Mouse (Mus musculus) neural tube, embryonic 13.5 days (tissue): ENCODE results near the gene Gabpb2. TPM values are rescaled to one million over a fixed set of nuclear protein-coding genes. Genes with fewer than 3 reads are reported as not detected.
"Not testable (repeated sequence)": the region's sequence is repeated elsewhere in the genome, so short reads cannot be mapped to it uniquely, and the experiment has no call there.

Source experiments
- ATAC-seq: fragments of 200-750 bp; cut with Nextera tagmentation; 2 replicates; pipeline ENCODE4 v1.8.0; 2017; ENCODE audit warnings: low read depth, mild to moderate bottlenecking, moderate TSS enrichment, moderate library complexity
- H3K27ac ChIP-seq: fragments of 300-500 bp; sonication (generic); replicated peaks from 2 replicates; pipeline ENCODE4 v1.5.1; 2015; ENCODE audit warnings: moderate library complexity, mild to moderate bottlenecking, inconsistent platforms
- H3K27me3 ChIP-seq: fragments of 300-500 bp; sonication (generic); 2 replicates; pipeline ENCODE4 v1.6.1; 2015; ENCODE audit warnings: mild to moderate bottlenecking, inconsistent platforms
- H3K36me3 ChIP-seq: fragments of 300-500 bp; sonication (generic); 2 replicates; pipeline ENCODE4 v1.6.1; 2015; ENCODE audit warnings: mild to moderate bottlenecking, inconsistent platforms
- H3K4me1 ChIP-seq: fragments of 300-500 bp; sonication (generic); replicated peaks from 2 replicates; pipeline ENCODE4 v1.6.1; 2015; ENCODE audit warnings: inconsistent platforms
- H3K4me2 ChIP-seq: fragments of 300-500 bp; sonication (generic); 2 replicates; pipeline ENCODE4 v1.6.1; 2015; ENCODE audit warnings: inconsistent platforms, mild to moderate bottlenecking, moderate library complexity
- H3K4me3 ChIP-seq: fragments of 300-500 bp; sonication (generic); 2 replicates; pipeline ENCODE4 v1.5.1; 2015; ENCODE audit warnings: mild to moderate bottlenecking, inconsistent platforms
- H3K9ac ChIP-seq: fragments of 300-500 bp; sonication (generic); 2 replicates; pipeline ENCODE4 v1.6.1; 2015; ENCODE audit warnings: moderate library complexity, mild to moderate bottlenecking, inconsistent platforms
- H3K9me3 ChIP-seq: fragments of 300-500 bp; sonication (generic); 2 replicates; pipeline ENCODE4 v1.6.1; 2016; ENCODE audit warnings: inconsistent platforms
- WGBS: fragments of 180-500 bp; shearing (Covaris S2); methylation state at CpG from one replicate; pipeline ENCODE4 v1.1.7; 2015; 5-methylcytosine and 5-hydroxymethylcytosine counted together
- microRNA-seq: library from miRNA; unstranded; fragments of <30 nt; microRNA quantifications from one replicate; pipeline ENCODE4, GENCODE M21; 2016
- polyA plus RNA-seq: library from polyadenylated mRNA; unstranded; fragments of >200 nt; fragmentation: Nextera tagmentation; extraction: Ambion mirVana; gene quantifications from 2 replicates; pipeline ENCODE4 v1.2.1, GENCODE M21; 2015

The Gabpb2 gene
- polyA plus RNA-seq, 1 experiment from 2014 or later: 3.3 TPM

DNA sequence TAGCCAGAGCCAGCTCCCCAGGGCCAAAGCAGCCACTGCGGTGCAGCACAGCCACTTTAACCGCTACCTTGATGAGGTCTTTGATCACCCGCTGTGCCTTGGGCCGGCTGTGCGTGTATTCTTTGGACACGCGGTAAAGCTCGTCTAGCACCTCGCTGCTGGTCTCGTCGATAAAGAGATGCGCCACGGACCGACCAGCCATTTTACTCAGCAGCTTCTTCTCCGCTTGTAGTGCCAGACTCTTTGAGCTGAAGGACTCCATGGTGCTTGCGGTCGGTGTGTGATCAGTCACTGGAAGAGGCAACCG, 77.5 kb downstream of the Gabpb2 start:
- no peak for ATAC-seq
- no peak overlapping the region for H3K9ac ChIP-seq
- WGBS: 61% methylated on average over 18 of the region's 18 CpGs

DNA sequence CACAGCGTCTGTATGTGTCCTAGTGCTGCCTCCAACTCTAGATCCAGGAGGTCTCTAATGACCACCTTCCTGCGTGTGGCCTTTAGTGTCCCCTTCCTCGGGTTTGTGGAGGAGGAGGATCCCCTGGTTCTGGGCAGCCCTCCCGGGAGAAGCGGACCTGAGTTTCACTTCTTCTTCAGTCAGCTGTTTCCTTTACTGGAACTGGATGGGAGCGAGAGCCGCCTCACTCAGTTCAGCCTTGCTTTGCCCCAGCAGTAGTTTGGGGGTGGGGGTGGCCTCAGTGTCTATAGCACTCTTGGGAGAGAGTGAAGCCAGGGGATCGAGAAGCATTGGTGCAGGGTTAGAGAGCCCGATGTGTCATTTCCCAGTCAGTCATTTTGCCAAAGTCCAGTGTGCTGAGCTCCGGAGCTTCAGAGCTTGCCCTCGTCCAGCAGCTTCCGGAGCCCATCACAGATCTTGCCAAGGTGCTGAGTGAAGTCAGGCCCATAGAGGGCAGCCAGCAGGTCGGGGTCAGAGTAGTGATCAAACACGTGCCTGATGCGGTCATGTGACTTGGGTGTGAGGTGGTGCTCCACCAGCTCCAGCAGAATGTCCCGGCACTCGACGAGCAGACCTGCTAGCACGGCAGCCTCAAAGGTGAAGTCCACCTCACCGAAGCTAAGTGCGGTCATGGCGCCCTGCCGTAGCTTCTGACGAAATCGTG, 78.0 kb downstream of the Gabpb2 start:
- Histone ChIP-seq H3K9me3 (no peaks in the 10 kb centered on the region), H3K27me3 (no peaks in the 10 kb centered on the region), H3K4me2 (no peak overlapping the region), H3K4me1 (peaks cover 21% of the 10 kb centered on the region), H3K36me3 (peaks cover 28% of the 10 kb centered on the region), H3K9ac (no peak overlapping the region), H3K4me3 (no peak overlapping the region), H3K27ac (no peak overlapping the region)
- 73% methylated on average over 25 of the region's 25 CpGs for WGBS
- ATAC-seq: no peak

More for the DNA sequence above, 77.5 kb downstream of the Gabpb2 start:
- Histone ChIP-seq H3K27ac (no peak overlapping the region), H3K36me3 (peaks cover 28% of the 10 kb centered on the region), H3K27me3 (no peaks in the 10 kb centered on the region), H3K4me3 (no peak overlapping the region), H3K9me3 (no peaks in the 10 kb centered on the region), H3K4me1 (peaks cover 16% of the 10 kb centered on the region), H3K4me2 (no peak overlapping the region)

DNA sequence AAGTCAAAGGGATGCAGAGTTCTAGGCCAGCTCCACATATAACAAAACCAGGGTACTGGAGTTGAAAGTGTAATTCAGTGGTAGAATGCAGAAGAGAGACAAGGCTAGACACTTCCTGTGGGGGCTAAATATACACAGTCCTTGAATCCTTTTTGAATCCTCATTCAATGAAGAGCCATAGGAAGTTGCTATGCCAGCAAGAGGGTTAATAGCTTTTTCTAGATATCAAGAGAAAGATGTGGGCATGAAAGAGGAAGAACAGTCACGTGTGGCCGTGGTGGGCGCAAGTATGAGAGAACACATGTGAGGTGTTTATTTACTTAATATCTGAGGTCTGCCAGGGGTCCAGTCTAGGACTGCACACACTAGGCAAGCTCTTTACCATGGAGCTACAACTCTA, 81.4 kb downstream of the Gabpb2 start:
- no peak for ATAC-seq
- no peak overlapping the region for H3K4me3 ChIP-seq
- 0 out of 2 replicates have a peak overlapping the region, but pooled peaks have one; percentile 22 for H3K9ac ChIP-seq
- H3K27ac ChIP-seq: no peak overlapping the region
- 92% methylated on average over 3 of the region's 3 CpGs for WGBS
- peaks cover 30% of the 10 kb centered on the region for H3K36me3 ChIP-seq
- no peak overlapping the region for H3K4me2 ChIP-seq
- no peaks in the 10 kb centered on the region for H3K27me3 ChIP-seq
- H3K4me1 ChIP-seq: peaks cover 29% of the 10 kb centered on the region
- no peaks in the 10 kb centered on the region for H3K9me3 ChIP-seq

DNA sequence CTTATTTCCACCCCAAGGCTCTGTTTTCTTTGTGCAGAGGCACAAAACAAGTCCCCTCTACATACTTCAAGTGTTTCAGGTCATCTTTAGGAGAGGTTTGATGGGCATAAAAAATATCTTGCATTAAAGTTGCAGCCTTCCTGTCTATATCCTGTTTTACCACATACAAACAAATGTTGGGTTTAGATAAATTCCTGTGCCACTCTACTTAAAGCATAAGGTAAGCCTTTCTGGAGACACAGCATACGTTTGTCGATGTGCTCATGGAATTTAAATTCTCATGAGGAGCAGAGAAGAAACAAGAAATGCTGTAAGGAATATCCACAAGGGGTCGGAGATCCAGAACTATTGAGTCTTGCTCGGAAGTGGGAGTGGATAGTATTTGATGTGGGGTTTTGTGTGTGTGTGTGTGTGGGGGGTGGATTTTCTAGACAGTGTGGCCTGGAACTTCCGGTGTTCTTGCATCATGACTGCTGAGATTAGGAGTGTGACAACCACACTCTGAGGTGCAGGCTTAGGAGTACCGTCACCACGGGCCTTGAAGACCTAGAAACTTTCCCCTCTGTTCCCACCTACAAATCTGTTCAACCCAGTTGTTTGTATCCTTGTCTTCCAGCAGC, 82.2 kb downstream of the Gabpb2 start:
- no peak for ATAC-seq
- Histone ChIP-seq H3K4me1 (peaks cover 29% of the 10 kb centered on the region), H3K9me3 (no peaks in the 10 kb centered on the region), H3K4me2 (peak overlapping the region; percentile 65), H3K4me3 (peak overlapping the region; percentile 35), H3K27me3 (no peaks in the 10 kb centered on the region), H3K36me3 (peaks cover 24% of the 10 kb centered on the region), H3K27ac (no peak overlapping the region), H3K9ac (peak overlapping the region; percentile 63)
- WGBS: 89% methylated on average over 7 of the region's 7 CpGs

DNA sequence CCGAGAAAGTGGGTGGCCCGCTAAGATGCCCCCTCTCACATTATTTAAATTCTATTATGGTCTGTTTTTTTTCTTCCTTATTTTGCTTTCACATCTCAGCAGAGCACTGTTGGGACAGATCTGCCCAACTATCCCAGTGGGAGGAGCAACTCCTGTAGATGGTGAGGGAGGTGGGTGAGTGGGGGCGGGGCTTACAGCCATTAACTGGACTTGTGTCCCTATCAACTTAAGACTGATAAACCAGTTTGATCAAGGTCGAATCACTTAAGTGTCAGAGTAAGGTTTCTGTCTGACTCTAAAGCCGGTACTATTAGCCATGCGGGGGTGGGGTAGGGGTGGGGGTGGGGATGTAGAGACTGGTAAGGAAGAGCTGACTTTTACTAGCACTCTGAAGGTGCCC, 82.7 kb downstream of the Gabpb2 start:
- Histone ChIP-seq H3K4me2 (peak overlapping the region; percentile 65), H3K4me3 (peak overlapping the region; percentile 35), H3K9me3 (no peaks in the 10 kb centered on the region), H3K27me3 (no peaks in the 10 kb centered on the region), H3K36me3 (peaks cover 23% of the 10 kb centered on the region), H3K27ac (no peak overlapping the region), H3K9ac (peak overlapping the region; percentile 63), H3K4me1 (peaks cover 33% of the 10 kb centered on the region)
- peak; percentile 22; the same call in 1 of the 2 replicates for ATAC-seq
- 26% methylated on average over 6 of the region's 6 CpGs for WGBS

DNA sequence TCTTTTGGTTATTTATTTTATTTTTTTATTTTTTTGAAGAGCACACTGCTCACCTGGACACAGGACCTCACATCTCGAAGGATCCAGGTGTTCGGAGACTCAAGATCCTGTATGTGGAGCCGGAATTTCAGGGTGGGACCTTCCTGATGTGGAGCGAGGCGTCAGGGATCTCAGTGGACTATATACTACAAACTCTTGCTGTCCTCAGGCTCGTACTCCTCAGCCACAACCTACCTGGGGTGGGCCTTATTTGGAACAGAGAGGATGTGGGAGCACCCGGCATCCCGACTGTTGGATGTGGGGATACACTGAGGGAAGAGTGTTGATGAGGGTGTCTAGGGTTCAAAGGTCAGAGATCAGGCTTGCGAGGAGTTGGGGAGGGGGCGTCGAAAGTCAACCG, 83.6 kb downstream of the Gabpb2 start:
- H3K4me2 ChIP-seq, H3K27me3 ChIP-seq, H3K27ac ChIP-seq, H3K9ac ChIP-seq, H3K9me3 ChIP-seq: not testable (repeated sequence)
- no CpG with 5 or more reads among the region's 12 CpGs for WGBS
- H3K36me3 ChIP-seq: peaks cover 24% of the 10 kb centered on the region
- peak; percentile 62 for ATAC-seq
- peak overlapping the region; percentile 70 for H3K4me3 ChIP-seq
- H3K4me1 ChIP-seq: peaks cover 42% of the 10 kb centered on the region

DNA sequence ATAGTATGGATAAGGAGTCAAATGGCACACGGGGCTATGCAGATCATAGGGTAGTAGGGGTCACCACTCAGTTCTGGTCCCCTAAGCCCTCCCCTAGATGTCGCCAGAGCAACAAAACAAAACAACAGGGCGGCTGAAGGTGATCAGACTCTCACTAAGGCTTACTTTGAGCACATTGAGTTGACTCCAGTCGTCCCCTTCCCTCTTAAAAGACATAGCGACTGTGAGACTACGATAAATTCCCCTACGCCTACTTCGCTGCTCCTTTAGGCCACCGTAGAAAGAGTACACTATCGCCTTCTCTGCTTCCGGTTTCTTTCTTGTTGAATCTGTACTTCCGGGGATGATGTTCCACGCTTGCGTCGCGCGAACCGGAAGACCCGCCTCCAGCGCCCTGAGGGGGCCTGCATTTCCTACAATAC, 84.0 kb downstream of the Gabpb2 start, which contains the start of the genes Scnm1 and Lysmd1:
Scnm1 (minus strand) TSS at position 332 of the 422 bp plus-strand sequence.
Lysmd1 (plus strand) TSS at position 409 of the 422 bp plus-strand sequence.
- peak; percentile 95 for ATAC-seq
- H3K27ac ChIP-seq: peak within 1 kb of the TSS; percentile 84
- 0% methylated on average over 20 of the region's 20 CpGs for WGBS

DNA sequence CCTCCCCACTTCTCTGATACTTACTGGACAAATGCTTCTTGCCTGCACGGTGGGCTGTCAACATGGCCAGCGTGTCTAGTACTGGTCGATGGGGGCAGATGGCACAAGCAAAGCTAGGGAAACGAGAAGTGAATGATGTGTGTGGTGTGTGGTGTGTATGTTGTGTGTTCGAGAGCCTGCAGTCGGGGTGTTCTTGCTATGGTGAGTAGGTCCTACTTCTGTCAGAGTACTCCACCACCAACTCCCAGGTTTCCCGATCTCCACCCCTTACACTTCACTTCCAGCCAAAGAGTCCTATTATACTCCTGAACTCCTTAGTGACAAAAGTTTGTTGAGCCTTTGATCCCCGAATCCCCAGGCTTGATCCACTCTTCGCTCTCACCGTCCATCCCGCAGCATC, 84.5 kb downstream of the Gabpb2 start:
- H3K9ac ChIP-seq: peak overlapping the region; percentile 86
- H3K4me3 ChIP-seq: peak overlapping the region; percentile 70
- no peaks in the 10 kb centered on the region for H3K27me3 ChIP-seq
- H3K27ac ChIP-seq: peak overlapping the region; percentile 84
- no peaks in the 10 kb centered on the region for H3K9me3 ChIP-seq
- WGBS: 64% methylated on average over 11 of the region's 11 CpGs
- peaks cover 44% of the 10 kb centered on the region for H3K4me1 ChIP-seq
- peaks cover 31% of the 10 kb centered on the region for H3K36me3 ChIP-seq
- H3K4me2 ChIP-seq: peak overlapping the region; percentile 89
- peak; percentile 9; the same call in 1 of the 2 replicates for ATAC-seq

More for the DNA sequence above, 84.0 kb downstream of the Gabpb2 start, which contains the start of the genes Scnm1 and Lysmd1:
- peaks cover 44% of the 10 kb centered on the region for H3K4me1 ChIP-seq
- H3K4me2 ChIP-seq: peak within 1 kb of the TSS; percentile 89
- peak within 1 kb of the TSS; percentile 70 for H3K4me3 ChIP-seq
- no peaks in the 10 kb centered on the region for H3K9me3 ChIP-seq
- peaks cover 29% of the 10 kb centered on the region for H3K36me3 ChIP-seq
- H3K27me3 ChIP-seq: no peaks in the 10 kb centered on the region
- peak within 1 kb of the TSS; percentile 86 for H3K9ac ChIP-seq

DNA sequence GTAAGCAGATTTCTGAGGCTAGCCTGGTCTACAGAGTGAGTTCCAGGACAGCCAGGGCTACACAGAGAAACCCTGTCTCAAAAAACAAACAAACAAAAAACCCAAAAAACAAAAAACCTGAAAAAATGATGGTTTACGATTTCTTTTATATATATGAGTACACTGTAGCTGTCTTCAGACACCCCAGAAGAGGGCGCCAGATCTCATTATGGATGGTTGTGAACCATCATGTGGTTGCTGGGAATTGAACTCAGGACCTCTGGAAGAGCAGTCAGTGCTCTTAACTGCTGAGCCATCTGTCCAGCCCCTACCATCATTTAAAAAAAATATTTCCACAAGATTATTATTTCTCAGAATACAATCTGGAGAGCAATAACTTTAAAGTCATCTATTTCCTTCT, 85.3 kb downstream of the Gabpb2 start:
- Histone ChIP-seq H3K36me3 (peaks cover 27% of the 10 kb centered on the region), H3K4me1 (peaks cover 44% of the 10 kb centered on the region)
- not testable (repeated sequence) for H3K4me3 ChIP-seq, H3K9me3 ChIP-seq, ATAC-seq, H3K27ac ChIP-seq, H3K4me2 ChIP-seq, H3K27me3 ChIP-seq, H3K9ac ChIP-seq
- whole genome bisulfite sequencing: 94% methylated on average over 2 of the region's 2 CpGs

Small RNAs within 50 kb of the gene (microRNA-seq; reads per million reads assigned to microRNA genes)
- not detected for gene Mir8099-1

Other genes with a start within 250 kb of the Gabpb2 start
- gene Pi4kb, start 243.2 kb downstream of the Gabpb2 start, polyA plus RNA-seq: 24.0 and 26.7 TPM in 2 replicates
- gene Zfp687, start 202.5 kb downstream of the Gabpb2 start, polyA plus RNA-seq: 20.4 and 21.5 TPM in 2 replicates
- gene Psmd4, start 175.3 kb downstream of the Gabpb2 start, polyA plus RNA-seq: 274 and 279 TPM in 2 replicates
- gene Pip5k1a, start 111.0 kb downstream of the Gabpb2 start, polyA plus RNA-seq: 17.3 and 18.6 TPM in 2 replicates
- 201 and 203 TPM in 2 replicates for gene Vps72, start 106.9 kb downstream of the Gabpb2 start, polyA plus RNA-seq
- gene Tmod4, start 93.4 kb downstream of the Gabpb2 start, polyA plus RNA-seq: 0.96 and 1.7 TPM in 2 replicates
- 96.8 and 98.2 TPM in 2 replicates for gene Scnm1, start 83.9 kb downstream of the Gabpb2 start, polyA plus RNA-seq
- gene Lysmd1, start 83.8 kb downstream of the Gabpb2 start, polyA plus RNA-seq: 34.7 and 39.1 TPM in 2 replicates
- gene Tnfaip8l2, start 75.6 kb downstream of the Gabpb2 start, polyA plus RNA-seq: 3.0 and 3.3 TPM in 2 replicates
- gene Sema6c, start 57.5 kb downstream of the Gabpb2 start, polyA plus RNA-seq: 33.8 and 34.3 TPM in 2 replicates
- gene Cdc42se1, start 10.8 kb upstream of the Gabpb2 start, polyA plus RNA-seq: 60.8 and 61.3 TPM in 2 replicates
- gene Mllt11, start 14.3 kb upstream of the Gabpb2 start, polyA plus RNA-seq: 267 and 299 TPM in 2 replicates
- 0.15 TPM in 1 of 2 replicates, not detected in the other for gene Gm128, start 23.7 kb upstream of the Gabpb2 start, polyA plus RNA-seq
- gene Bnipl, start 33.3 kb upstream of the Gabpb2 start, polyA plus RNA-seq: not detected in 2 replicates
- gene Mindy1, start 63.4 kb upstream of the Gabpb2 start, polyA plus RNA-seq: 49.3 and 52.7 TPM in 2 replicates
- gene Prune1, start 64.2 kb upstream of the Gabpb2 start, polyA plus RNA-seq: 46.3 and 47.1 TPM in 2 replicates
- gene Anxa9, start 89.3 kb upstream of the Gabpb2 start, polyA plus RNA-seq: 0.26 and 0.57 TPM in 2 replicates
- 96.7 and 104 TPM in 2 replicates for gene Cers2, start 96.9 kb upstream of the Gabpb2 start, polyA plus RNA-seq
- 43.0 and 44.6 TPM in 2 replicates for gene Setdb1, start 139.3 kb upstream of the Gabpb2 start, polyA plus RNA-seq
- not detected in 2 replicates for gene 4930558C23Rik, start 184.9 kb upstream of the Gabpb2 start, polyA plus RNA-seq
- 19.2 and 22.7 TPM in 2 replicates for gene Arnt, start 216.5 kb upstream of the Gabpb2 start, polyA plus RNA-seq